Mouse (Mus musculus) left cerebral cortex, adult 2 months (tissue): Measurements from ENCODE around the gene Smco2. TPM values are rescaled to one million over a fixed set of nuclear protein-coding genes. Genes with fewer than 3 reads are reported as not detected.

Source experiments
- DNase-seq, 2 experiments: peaks; one replicate each; pipeline ENCODE4 v3.0.0; 2021 to 2022; ENCODE audit warnings: low spot score in 2 of 2, mixed read lengths in 1 of 2; ENCODE audit errors: extremely low spot score in 1 of 2
- H3K27ac ChIP-seq: fragments of 200-600 bp; 2 replicates; pipeline ENCODE4 v1.8.1; 2022
- H3K4me3 ChIP-seq: fragments of 200-600 bp; 2 replicates; pipeline ENCODE4 v1.8.1; 2022
- CTCF ChIP-seq: fragments of 200-600 bp; IDR thresholded peaks from 2 replicates; pipeline ENCODE4 v1.8.1; 2022; ENCODE audit warnings: antibody characterized with exemption, mild to moderate bottlenecking, moderate library complexity
- intact Hi-C: fragments of 180-260 bp; cut with DNase I; formaldehyde crosslinking; loops from one replicate; pipeline ENCODE4 v1.15.1; 2025
- long read RNA-seq, 2 experiments: library from polyadenylated mRNA; stranded (forward); transcript quantifications; one replicate each; pipeline ENCODE4 v2.0.0; 2021; ENCODE audit warnings: borderline mapping rate in 2 of 2
- total RNA-seq, 2 experiments: library from RNA; stranded (reverse); gene quantifications; 2 replicates each; pipeline ENCODE4 v1.2.3; 2021

Smco2 gene
- total RNA-seq, result not detected
- long read RNA-seq, experiment 1, result 0 reads
- long read RNA-seq, experiment 2, result 0 reads

- no peak for TF ChIP-seq CTCF
- no peak within 1 kb of the TSS for H3K27ac ChIP-seq
- intact Hi-C loops, result no loop called here
- no peak within 1 kb of the TSS for H3K4me3 ChIP-seq
- DNase-seq, result no peak
Measured at GRCm38 (mm10) chr6:146850050-146850449, at the start of gene Smco2. Gene Smco2, plus strand, starts transcription at chr6:146850104.

GRCm38 (mm10) chr6:146809991-146810390 is 39.9 kb upstream of the Smco2 start:
- no peak overlapping the region for H3K4me3 ChIP-seq
- H3K27ac ChIP-seq, result no peak overlapping the region
- no peak for TF ChIP-seq CTCF
- DNase-seq, result no peak
- intact Hi-C loops, result no loop called here

GRCm38 (mm10) chr6:146813007-146813406 is 36.9 kb upstream of the Smco2 start:
- Histone ChIP-seq H3K27ac (no peak overlapping the region), H3K4me3 (no peak overlapping the region)
- no peak for DNase-seq
- intact Hi-C loops, result no loop called here
- TF ChIP-seq CTCF, result no peak

GRCm38 (mm10) chr6:146820177-146820965 is 29.5 kb upstream of the Smco2 start:
- H3K27ac ChIP-seq, result no peak overlapping the region
- H3K4me3 ChIP-seq, result no peak overlapping the region
- no peak for DNase-seq
- no peak; the same call in none of the 2 replicates for TF ChIP-seq CTCF
- intact Hi-C loops, result loop anchor here (10.0 kb wide), 2 partner anchors 994 to 1134 kb away; no protein-coding TSS in a partner anchor

GRCm38 (mm10) chr6:146821958-146822357 is 27.9 kb upstream of the Smco2 start:
- intact Hi-C loops, result loop anchor here (10.0 kb wide), 2 partner anchors 993 to 1133 kb away; no protein-coding TSS in a partner anchor
- no peak overlapping the region for H3K4me3 ChIP-seq
- no peak overlapping the region for H3K27ac ChIP-seq
- TF ChIP-seq CTCF, result no peak
- DNase-seq, result no peak

GRCm38 (mm10) chr6:146824727-146825486 is 25.0 kb upstream of the Smco2 start:
- peak; percentile 91 for TF ChIP-seq CTCF
- DNase-seq, result peak; percentile 51 to 73
- intact Hi-C loops, result loop anchor here (2.0 to 10.0 kb wide), 4 partner anchors 140 to 1130 kb away; no protein-coding TSS in a partner anchor
- Histone ChIP-seq H3K4me3 (no peak overlapping the region), H3K27ac (no peak overlapping the region)

GRCm38 (mm10) chr6:146825487-146825773 is 24.5 kb upstream of the Smco2 start:
- DNase-seq, result no peak
- intact Hi-C loops, result loop anchor here (2.0 to 10.0 kb wide), 4 partner anchors 139 to 1129 kb away; no protein-coding TSS in a partner anchor
- no peak overlapping the region for H3K27ac ChIP-seq
- no peak for TF ChIP-seq CTCF
- H3K4me3 ChIP-seq, result no peak overlapping the region

GRCm38 (mm10) chr6:146831320-146831719 is 18.6 kb upstream of the Smco2 start:
- DNase-seq, result no peak
- no peak for TF ChIP-seq CTCF
- Histone ChIP-seq H3K27ac (no peak overlapping the region), H3K4me3 (no peak overlapping the region)
- intact Hi-C loops, result no loop called here

- TF ChIP-seq CTCF, result peak; percentile 57
- intact Hi-C loops, result loop anchor here (1.0 to 2.0 kb wide), 2 partner anchors 128 to 161 kb away; no protein-coding TSS in a partner anchor
- Histone ChIP-seq H3K4me3 (no peak overlapping the region), H3K27ac (no peak overlapping the region)
- peak; percentile 39 to 40 for DNase-seq
Measured at GRCm38 (mm10) chr6:146833485-146834314, 16.2 kb upstream of the Smco2 start.

GRCm38 (mm10) chr6:146834342-146834741 is 15.6 kb upstream of the Smco2 start:
- Histone ChIP-seq H3K27ac (no peak overlapping the region), H3K4me3 (no peak overlapping the region)
- intact Hi-C loops, result loop anchor here (2.0 kb wide), 1 partner anchor 160 kb away; no protein-coding TSS in a partner anchor
- TF ChIP-seq CTCF, result no peak
- no peak for DNase-seq

- intact Hi-C loops, result loop anchor here (2.0 kb wide), 1 partner anchor 159 kb away; no protein-coding TSS in a partner anchor
- TF ChIP-seq CTCF, result no peak
Measured at GRCm38 (mm10) chr6:146835784-146836183, 14.1 kb upstream of the Smco2 start.

More at GRCm38 (mm10) chr6:146835784-146836183, 14.1 kb upstream of the Smco2 start:
- Histone ChIP-seq H3K27ac (no peak overlapping the region), H3K4me3 (no peak overlapping the region)
- no peak for DNase-seq
